Mouse (Mus musculus): ENCODE measurements around the gene Ppp2r5a. TPM values are rescaled to one million over a fixed set of nuclear protein-coding genes. Genes with fewer than 3 reads are reported as not detected.
A peak's percentile ranks its signal among the peaks of the same experiment; 100 is the strongest.

Ppp2r5a gene
- polyA plus RNA-seq, 1 experiment = 28.1 TPM

DNA sequence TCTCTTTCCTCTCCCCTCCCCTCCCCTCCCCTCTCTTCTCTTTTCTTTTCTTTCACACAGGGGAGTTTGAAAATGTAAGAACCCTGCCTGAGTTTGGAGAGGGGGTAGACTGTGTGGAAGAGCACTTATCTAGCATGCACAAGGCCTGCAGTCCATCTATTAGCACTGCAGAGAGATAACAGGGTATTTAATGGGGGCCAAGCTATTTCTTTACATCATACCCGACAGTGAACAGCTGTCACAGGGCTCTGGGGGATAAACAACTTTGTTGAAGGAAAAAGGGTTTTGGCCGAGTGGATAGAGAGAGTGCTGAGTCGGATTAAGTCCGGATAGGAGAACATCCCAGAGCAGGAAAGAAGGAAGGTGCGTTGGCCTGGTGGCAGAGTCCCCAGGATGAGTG lies 54.1 kb downstream of the Ppp2r5a start:
- Histone ChIP-seq H3K79me2 (ENCODE audit: control insufficient read depth, insufficient read depth) (no peaks in the 10 kb centered on the region), H3ac (ENCODE audit: control insufficient read depth, insufficient read length) (no peak overlapping the region), H3K4me2 (ENCODE audit: low read depth) (no peak overlapping the region), H3K4me3 (no peak overlapping the region), H3K36me3 (ENCODE audit: control insufficient read depth, insufficient read depth) (peaks cover 22% of the 10 kb centered on the region), H3K27me3 (ENCODE audit: control insufficient read depth, insufficient read depth, insufficient read length) (no peaks in the 10 kb centered on the region)
- TF ChIP-seq POLR2AphosphoS2 (IDR thresholded peaks at IDR 0.05; ENCODE audit: insufficient read length, low read depth) (no peak), E2F4 (IDR thresholded peaks at IDR 0.05; ENCODE audit: insufficient read depth) (no peak), SRF (IDR thresholded peaks at IDR 0.05; ENCODE audit: control insufficient read depth, insufficient read length, low read depth) (no peak), MAX (IDR thresholded peaks at IDR 0.05; ENCODE audit: low read depth) (no peak), MYOD1 (IDR thresholded peaks at IDR 0.05; ENCODE audit: control insufficient read depth in 1 of 3, insufficient read length in 2 of 3, low read depth in 2 of 3) (no peak), REST (IDR thresholded peaks at IDR 0.05; ENCODE audit: insufficient read depth, insufficient read length) (no peak), TCF12 (IDR thresholded peaks at IDR 0.05; ENCODE audit: insufficient read depth, poor library complexity, severe bottlenecking) (no peak), POLR2A (IDR thresholded peaks at IDR 0.05; ENCODE audit: insufficient read length, low read depth) (no peak), TCF3 (IDR thresholded peaks at IDR 0.05; ENCODE audit: insufficient read length, low read depth) (no peak), USF1 (IDR thresholded peaks at IDR 0.05; ENCODE audit: low read depth) (no peak), MYOG (IDR thresholded peaks at IDR 0.05; ENCODE audit: control insufficient read depth in 1 of 3, insufficient read depth in 1 of 3, insufficient read length in 2 of 3, low read depth in 2 of 3) (no peak), CEBPB (IDR thresholded peaks at IDR 0.05; ENCODE audit: insufficient read depth, poor library complexity, severe bottlenecking) (no peak)

DNA sequence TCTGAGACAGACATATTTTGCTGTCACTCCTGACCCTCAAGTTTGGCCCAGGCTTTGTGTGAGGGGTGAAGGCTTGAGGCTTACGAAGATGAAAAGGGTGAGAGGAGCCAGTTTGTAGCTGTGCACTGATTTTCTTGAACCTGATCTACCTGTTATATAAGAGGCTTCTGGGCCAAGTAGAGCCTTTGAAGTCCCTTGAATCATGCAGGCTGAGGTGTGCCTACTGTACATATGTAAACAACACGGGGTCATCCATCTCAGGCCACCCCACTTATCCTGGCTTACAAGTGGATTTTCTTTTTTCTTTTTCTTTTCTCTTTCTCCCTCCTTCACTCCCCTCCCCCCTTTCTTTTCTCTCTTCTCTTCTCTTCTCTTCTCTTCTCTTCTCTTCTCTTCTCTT lies 54.5 kb downstream of the Ppp2r5a start:
- TF ChIP-seq CEBPB (IDR thresholded peaks at IDR 0.05; ENCODE audit: insufficient read depth, poor library complexity, severe bottlenecking) = no peak
- no peak for TF ChIP-seq TCF12 (IDR thresholded peaks at IDR 0.05; ENCODE audit: insufficient read depth, poor library complexity, severe bottlenecking)
- peaks cover 18% of the 10 kb centered on the region for H3K36me3 ChIP-seq (ENCODE audit: control insufficient read depth, insufficient read depth)
- no peak overlapping the region for H3K4me3 ChIP-seq
- no peaks in the 10 kb centered on the region for H3K27me3 ChIP-seq (ENCODE audit: control insufficient read depth, insufficient read depth, insufficient read length)
- no peak overlapping the region for H3ac ChIP-seq (ENCODE audit: control insufficient read depth, insufficient read length)
- no peaks in the 10 kb centered on the region for H3K79me2 ChIP-seq (ENCODE audit: control insufficient read depth, insufficient read depth)
- no peak overlapping the region for H3K4me2 ChIP-seq (ENCODE audit: low read depth)

DNA sequence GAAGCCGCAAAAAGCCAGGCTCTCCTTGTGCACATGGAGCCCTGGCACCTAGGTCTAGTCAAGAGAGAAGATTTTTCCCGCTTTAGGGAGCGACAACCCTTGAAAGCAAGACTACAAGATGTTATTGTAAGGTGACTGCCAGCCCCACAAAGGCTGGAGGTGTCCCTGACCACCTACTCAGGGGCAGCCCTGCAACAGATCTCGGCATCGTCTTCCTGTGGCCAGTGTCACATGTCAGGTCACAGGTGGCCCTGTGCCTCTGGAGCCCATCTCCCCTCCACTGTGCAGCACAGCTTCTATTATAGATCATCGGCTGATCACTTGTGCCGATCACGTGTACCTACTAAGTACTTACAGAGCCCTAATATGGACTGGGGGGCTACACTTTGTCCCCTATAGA lies 55.5 kb downstream of the Ppp2r5a start:
- Histone ChIP-seq H3K79me2 (ENCODE audit: control insufficient read depth, insufficient read depth) (no peaks in the 10 kb centered on the region), H3K4me3 (no peak overlapping the region), H3K4me2 (ENCODE audit: low read depth) (no peak overlapping the region), H3K36me3 (ENCODE audit: control insufficient read depth, insufficient read depth) (peaks cover 11% of the 10 kb centered on the region), H3K27me3 (ENCODE audit: control insufficient read depth, insufficient read depth, insufficient read length) (no peaks in the 10 kb centered on the region), H3ac (ENCODE audit: control insufficient read depth, insufficient read length) (no peak overlapping the region)
- TF ChIP-seq MYOD1 (IDR thresholded peaks at IDR 0.05; ENCODE audit: control insufficient read depth in 1 of 3, insufficient read length in 2 of 3, low read depth in 2 of 3) (no peak), POLR2A (IDR thresholded peaks at IDR 0.05; ENCODE audit: insufficient read length, low read depth) (no peak), SRF (IDR thresholded peaks at IDR 0.05; ENCODE audit: control insufficient read depth, insufficient read length, low read depth) (no peak), CEBPB (IDR thresholded peaks at IDR 0.05; ENCODE audit: insufficient read depth, poor library complexity, severe bottlenecking) (no peak), TCF12 (IDR thresholded peaks at IDR 0.05; ENCODE audit: insufficient read depth, poor library complexity, severe bottlenecking) (no peak), POLR2AphosphoS2 (IDR thresholded peaks at IDR 0.05; ENCODE audit: insufficient read length, low read depth) (peak; percentile 56), REST (IDR thresholded peaks at IDR 0.05; ENCODE audit: insufficient read depth, insufficient read length) (no peak), E2F4 (IDR thresholded peaks at IDR 0.05; ENCODE audit: insufficient read depth) (no peak), MAX (IDR thresholded peaks at IDR 0.05; ENCODE audit: low read depth) (no peak)

DNA sequence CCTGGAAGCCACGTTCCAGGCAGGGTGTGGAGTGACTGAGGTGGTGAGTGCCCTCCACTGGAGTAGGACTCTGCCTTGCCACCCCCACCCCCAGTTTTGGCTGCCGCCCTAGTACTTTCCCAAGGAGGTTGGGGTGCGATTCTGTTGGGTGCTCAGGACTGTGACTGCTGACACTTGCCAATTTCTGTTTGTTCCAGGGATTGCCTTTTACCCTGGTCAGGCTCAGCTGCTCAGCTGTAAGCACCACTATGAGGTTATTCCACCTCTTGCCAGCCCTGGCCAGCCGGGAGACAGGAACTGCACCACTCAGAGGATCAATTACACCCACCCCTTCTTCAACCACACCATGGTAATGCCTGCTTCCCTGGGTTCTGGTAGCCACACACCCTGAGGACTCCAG lies 62.5 kb downstream of the Ppp2r5a start:
- Histone ChIP-seq H3K36me3 (ENCODE audit: control insufficient read depth, insufficient read depth) (no peaks in the 10 kb centered on the region), H3K4me3 (no peak overlapping the region), H3K79me2 (ENCODE audit: control insufficient read depth, insufficient read depth) (no peaks in the 10 kb centered on the region), H3K27me3 (ENCODE audit: control insufficient read depth, insufficient read depth, insufficient read length) (no peaks in the 10 kb centered on the region), H3K4me2 (ENCODE audit: low read depth) (no peak overlapping the region), H3ac (ENCODE audit: control insufficient read depth, insufficient read length) (no peak overlapping the region)
- TF ChIP-seq POLR2A (IDR thresholded peaks at IDR 0.05; ENCODE audit: insufficient read length, low read depth) = no peak
- TF ChIP-seq TCF3 (IDR thresholded peaks at IDR 0.05; ENCODE audit: insufficient read length, low read depth) = no peak
- TF ChIP-seq TCF12 (IDR thresholded peaks at IDR 0.05; ENCODE audit: insufficient read depth, poor library complexity, severe bottlenecking) = no peak
- TF ChIP-seq CEBPB (IDR thresholded peaks at IDR 0.05; ENCODE audit: insufficient read depth, poor library complexity, severe bottlenecking) = no peak
- TF ChIP-seq E2F4 (IDR thresholded peaks at IDR 0.05; ENCODE audit: insufficient read depth) = no peak
- no peak for TF ChIP-seq USF1 (IDR thresholded peaks at IDR 0.05; ENCODE audit: low read depth)
- TF ChIP-seq MYOD1 (IDR thresholded peaks at IDR 0.05; ENCODE audit: control insufficient read depth in 1 of 3, insufficient read length in 2 of 3, low read depth in 2 of 3) = no peak
- TF ChIP-seq MYOG (IDR thresholded peaks at IDR 0.05; ENCODE audit: control insufficient read depth in 1 of 3, insufficient read depth in 1 of 3, insufficient read length in 2 of 3, low read depth in 2 of 3) = no peak
- no peak for TF ChIP-seq POLR2AphosphoS2 (IDR thresholded peaks at IDR 0.05; ENCODE audit: insufficient read length, low read depth)

DNA sequence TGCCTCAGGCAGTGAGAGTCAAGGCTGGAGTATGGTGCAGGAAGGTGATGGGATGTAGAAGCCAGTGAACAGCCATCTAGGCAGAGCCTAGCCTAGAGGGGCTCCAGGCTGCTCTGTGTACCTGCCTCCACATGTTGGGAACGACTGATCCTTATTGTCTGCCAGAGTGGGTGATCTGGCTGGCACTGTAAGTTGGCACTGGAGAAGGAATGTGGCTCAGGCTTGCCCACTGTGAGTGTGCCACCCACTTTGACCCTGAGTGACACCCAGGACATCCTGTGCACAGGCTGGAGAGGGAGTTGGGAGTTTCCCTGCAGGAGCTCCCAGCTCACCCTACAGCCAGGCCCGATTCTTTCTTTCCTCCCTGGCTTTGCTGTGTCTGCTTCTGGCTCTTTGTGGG lies 63.2 kb downstream of the Ppp2r5a start:
- TF ChIP-seq MYOD1 (IDR thresholded peaks at IDR 0.05; ENCODE audit: control insufficient read depth in 1 of 3, insufficient read length in 2 of 3, low read depth in 2 of 3) = no peak
- no peak for TF ChIP-seq USF1 (IDR thresholded peaks at IDR 0.05; ENCODE audit: low read depth)
- no peak for TF ChIP-seq POLR2AphosphoS2 (IDR thresholded peaks at IDR 0.05; ENCODE audit: insufficient read length, low read depth)
- no peak for TF ChIP-seq CEBPB (IDR thresholded peaks at IDR 0.05; ENCODE audit: insufficient read depth, poor library complexity, severe bottlenecking)
- TF ChIP-seq E2F4 (IDR thresholded peaks at IDR 0.05; ENCODE audit: insufficient read depth) = no peak
- TF ChIP-seq MYOG (IDR thresholded peaks at IDR 0.05; ENCODE audit: control insufficient read depth in 1 of 3, insufficient read depth in 1 of 3, insufficient read length in 2 of 3, low read depth in 2 of 3) = no peak
- TF ChIP-seq POLR2A (IDR thresholded peaks at IDR 0.05; ENCODE audit: insufficient read length, low read depth) = no peak
- TF ChIP-seq MAX (IDR thresholded peaks at IDR 0.05; ENCODE audit: low read depth) = no peak
- no peak for TF ChIP-seq REST (IDR thresholded peaks at IDR 0.05; ENCODE audit: insufficient read depth, insufficient read length)
- TF ChIP-seq TCF12 (IDR thresholded peaks at IDR 0.05; ENCODE audit: insufficient read depth, poor library complexity, severe bottlenecking) = no peak
- no peak for TF ChIP-seq TCF3 (IDR thresholded peaks at IDR 0.05; ENCODE audit: insufficient read length, low read depth)
- no peak for TF ChIP-seq SRF (IDR thresholded peaks at IDR 0.05; ENCODE audit: control insufficient read depth, insufficient read length, low read depth)
- no peak overlapping the region for H3ac ChIP-seq (ENCODE audit: control insufficient read depth, insufficient read length)
- no peak overlapping the region for H3K4me2 ChIP-seq (ENCODE audit: low read depth)
- no peaks in the 10 kb centered on the region for H3K27me3 ChIP-seq (ENCODE audit: control insufficient read depth, insufficient read depth, insufficient read length)
- no peak overlapping the region for H3K4me3 ChIP-seq
- no peaks in the 10 kb centered on the region for H3K79me2 ChIP-seq (ENCODE audit: control insufficient read depth, insufficient read depth)
- no peaks in the 10 kb centered on the region for H3K36me3 ChIP-seq (ENCODE audit: control insufficient read depth, insufficient read depth)

Measured in myocyte (in vitro differentiated cells).